Mouse (Mus musculus) kidney, postnatal 4 days (tissue): ENCODE measurements around the gene Leng9.

Experiments used
- DNase-seq, 2 experiments: peaks; one replicate each; pipeline ENCODE4 v3.0.0; 2021; ENCODE audit warnings: mixed read lengths in 2 of 2

Leng9 gene

GRCm38 (mm10) chr7:4144046-4144445, 6.1 kb downstream of the Leng9 start:
- DNase-seq, result no peak

GRCm38 (mm10) chr7:4143506-4143905, 6.7 kb downstream of the Leng9 start:
- DNase-seq, result no peak

GRCm38 (mm10) chr7:4142796-4143445, 7.3 kb downstream of the Leng9 start:
- DNase-seq, result no peak

DNA sequence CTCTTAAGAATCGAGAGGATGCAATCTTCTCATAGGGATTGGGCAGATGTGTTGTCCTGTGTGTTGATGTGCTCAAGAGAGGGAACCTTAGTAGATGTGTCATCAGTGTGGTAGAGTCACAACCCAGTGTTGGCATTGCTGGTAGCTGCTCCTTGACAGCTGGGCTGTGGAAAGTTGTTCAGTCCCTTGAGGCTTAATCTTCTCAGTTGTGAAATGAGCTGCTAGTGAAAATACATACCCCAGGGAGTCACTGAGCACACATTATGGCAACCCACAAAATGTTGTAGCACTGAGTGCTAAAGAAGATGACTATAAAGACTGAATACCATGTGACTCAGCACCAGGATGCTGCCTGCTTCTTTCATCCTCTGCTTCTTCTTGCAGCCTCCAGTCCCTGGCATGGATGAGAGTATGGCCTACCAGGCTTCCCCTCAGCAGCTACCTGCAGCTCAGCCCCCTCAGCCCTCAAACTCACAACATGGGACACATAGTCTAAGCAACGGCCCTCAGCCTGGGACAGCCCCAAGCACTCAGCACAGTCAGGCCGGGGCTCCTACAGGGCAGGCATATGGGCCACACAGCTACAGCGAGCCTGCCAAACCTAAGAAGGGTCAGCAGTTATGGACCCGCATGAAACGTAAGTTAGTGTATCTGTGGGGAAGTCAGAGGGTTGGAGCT, 8.4 kb downstream of the Leng9 start:
- no peak for DNase-seq

DNA sequence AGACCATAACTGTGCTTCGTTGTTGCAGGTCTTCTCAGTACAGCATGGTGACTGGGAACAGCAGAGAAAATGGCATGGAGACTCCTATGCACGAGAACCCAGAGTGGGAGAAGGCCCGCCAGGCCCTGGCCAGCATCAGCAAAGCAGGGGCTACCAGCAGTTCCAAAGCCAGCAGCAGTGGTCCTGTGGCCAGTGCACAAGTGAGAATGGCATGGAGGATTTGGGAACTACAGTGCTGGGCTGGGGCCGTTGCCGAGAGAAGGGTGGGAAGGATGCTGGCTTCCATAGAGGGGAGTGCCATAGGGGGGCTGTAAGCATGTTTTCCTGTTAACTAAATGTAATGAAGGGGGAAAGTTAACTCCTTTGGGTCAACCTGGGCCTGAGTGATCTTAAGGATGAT, 10.8 kb downstream of the Leng9 start:
- no peak for DNase-seq

- no peak for DNase-seq
These were observed 11.5 kb downstream of the Leng9 start for GRCm38 (mm10) chr7:4138671-4139070.

DNA sequence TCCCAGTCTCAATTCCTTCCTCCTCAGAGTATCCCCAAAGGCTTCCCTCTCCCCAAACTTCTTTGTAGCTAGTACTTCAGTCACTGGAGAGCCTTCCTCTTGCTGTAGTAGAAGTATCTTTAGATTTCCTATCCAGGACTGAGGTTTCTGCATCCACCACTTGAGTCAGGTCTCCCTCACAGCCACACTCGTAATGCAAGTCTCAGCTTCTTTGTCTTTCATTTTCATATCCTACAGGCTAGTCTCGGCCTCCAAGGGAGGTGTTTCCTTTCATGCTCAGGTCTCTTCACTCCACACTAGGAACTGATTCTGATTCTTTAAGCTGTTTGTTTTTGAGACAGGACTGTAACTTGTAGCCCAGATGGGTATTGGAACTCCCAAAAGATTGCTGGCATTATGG, 12.0 kb downstream of the Leng9 start:
- DNase-seq, result no peak

DNA sequence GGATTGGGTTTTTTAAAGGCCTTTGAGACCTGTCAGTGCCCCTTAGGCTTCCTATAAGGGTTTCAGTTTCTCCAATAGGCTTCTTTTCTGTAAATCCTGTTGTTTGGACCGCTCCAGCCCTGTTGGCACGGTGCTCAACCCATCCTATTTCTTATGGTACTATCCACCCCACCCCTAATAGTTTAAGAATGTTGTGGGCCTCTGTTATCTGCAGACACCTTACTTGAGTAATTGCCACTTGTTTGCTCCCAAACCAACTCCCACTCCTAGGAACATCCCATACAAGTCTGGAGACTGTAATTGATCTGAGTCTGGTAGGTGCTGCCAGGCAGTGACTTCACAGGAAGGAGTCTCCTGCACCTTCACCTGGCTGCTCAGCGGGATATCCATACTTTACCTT, 12.4 kb downstream of the Leng9 start:
- no peak for DNase-seq

GRCm38 (mm10) chr7:4136771-4137531, 13.2 kb downstream of the Leng9 start, which contains the start of gene Leng8:
TSS of gene Leng8 (plus strand) at chr7:4137039.
- peak; percentile 99 for DNase-seq

DNA sequence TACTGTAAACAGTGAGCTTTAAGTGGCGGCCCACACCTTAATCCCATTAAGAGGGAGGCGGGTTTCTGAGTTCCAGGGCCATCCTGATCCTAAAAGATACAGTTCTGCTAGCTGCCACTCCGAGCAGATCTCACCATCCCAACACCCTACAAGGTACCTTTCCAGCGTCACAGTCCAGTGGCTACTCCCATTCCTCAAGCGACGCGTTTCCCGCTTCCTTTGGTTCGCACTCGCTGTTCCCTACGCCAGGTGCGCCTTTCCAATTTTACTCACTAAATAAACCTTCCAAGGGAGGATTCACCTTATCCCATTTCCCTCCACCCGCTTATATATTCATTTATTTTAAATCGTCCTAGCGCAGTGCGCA, 13.8 kb downstream of the Leng9 start:
- no peak for DNase-seq

GRCm38 (mm10) chr7:4134911-4135310, 15.3 kb downstream of the Leng9 start:
- DNase-seq, result no peak

DNA sequence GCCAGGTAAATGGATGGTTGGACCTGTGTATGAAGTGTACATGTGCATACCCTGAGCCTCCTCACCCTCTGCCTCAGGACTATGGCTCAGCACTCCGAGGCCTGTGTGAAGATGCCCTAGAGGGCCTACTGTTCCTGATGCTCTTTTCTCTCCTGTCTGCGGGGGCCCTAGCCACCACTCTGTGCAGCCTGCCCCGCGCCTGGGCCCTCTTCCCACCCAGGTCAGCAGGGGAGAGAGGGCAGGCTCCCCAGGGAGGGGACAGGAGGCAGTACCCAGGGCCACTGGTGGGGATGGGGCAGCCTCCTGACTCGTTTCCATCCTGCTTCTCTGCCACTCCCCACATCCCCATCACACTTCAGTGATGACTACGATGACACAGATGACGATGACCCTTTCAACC, 17.2 kb downstream of the Leng9 start:
- DNase-seq, result no peak

DNA sequence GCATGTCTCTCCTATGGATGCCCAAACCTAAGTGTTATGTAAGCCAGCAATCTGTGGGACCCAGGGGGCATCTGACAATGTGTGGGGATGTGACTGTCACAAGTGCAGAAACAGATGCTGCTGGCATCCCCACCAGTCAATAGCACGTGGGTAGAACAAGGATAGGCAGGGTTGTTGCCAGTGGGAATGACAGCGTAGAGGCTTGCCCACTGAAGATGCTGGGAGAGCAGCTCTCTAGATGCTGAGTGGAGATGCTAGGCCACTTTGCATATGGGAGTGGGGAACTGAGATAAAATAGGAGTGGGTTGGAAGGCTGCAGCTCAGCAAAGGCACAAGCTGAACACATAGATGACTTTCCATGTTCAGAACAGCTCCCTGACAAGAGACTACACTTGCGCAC, 17.6 kb downstream of the Leng9 start:
- DNase-seq, result no peak

- DNase-seq, result no peak
These were observed 18.2 kb downstream of the Leng9 start for GRCm38 (mm10) chr7:4131964-4132363.

DNA sequence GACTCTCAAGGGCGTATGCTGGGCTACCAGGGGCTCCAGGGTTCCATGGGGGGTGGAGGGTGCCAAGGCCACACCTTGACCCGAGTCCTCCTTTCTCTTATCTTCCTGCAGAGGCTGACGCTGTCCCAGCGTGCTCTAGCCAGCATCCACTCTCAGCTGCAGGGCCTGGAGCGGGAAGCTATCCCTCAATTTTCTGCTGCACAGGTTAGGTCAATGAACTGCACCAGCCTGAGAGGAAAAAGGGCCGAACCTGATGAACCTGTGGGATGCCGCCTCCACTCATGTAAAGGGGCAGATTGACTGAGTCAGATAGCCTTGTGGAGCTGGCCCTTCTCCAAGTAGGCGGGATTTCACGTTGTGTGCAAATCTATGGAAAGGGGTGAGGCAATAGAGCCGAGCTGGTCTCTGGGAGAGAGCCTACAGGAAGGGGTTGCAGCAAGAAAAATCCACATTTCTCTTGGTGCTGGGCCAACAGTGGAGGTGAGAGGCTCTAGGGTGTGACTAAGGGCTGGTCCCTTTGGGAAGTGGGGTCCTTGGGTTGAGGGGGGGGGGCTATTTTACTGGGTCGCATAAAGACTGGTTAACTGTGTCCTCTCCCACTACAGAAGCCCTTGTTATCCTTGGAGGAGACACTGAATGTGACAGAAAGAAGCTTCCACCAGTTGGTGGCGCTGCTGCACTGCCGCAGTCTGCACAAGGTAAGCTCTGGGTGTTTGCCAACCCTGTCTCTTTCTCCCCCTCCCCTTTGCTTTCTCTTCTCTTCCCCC, 19.3 kb downstream of the Leng9 start:
- peak; percentile 91 to 92 for DNase-seq

DNA sequence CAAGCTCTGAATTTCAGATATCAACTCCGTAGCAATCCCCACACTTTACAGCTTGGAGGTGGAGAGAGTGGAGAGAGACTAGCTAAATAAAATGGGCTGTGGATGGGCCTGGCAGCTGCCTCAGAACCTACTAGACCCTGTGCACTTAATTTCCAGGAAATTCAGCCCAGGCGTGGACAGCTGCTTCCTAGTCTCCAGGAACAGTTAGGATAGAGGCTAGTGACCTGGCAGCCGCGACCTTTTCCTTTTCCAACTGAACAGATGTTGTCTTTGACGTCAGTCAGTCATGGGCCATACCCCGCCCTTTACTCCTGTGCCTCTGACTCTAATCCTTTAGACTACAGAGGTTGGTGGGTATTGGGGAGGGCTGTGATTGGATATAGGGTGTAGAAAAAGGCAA, 21.3 kb downstream of the Leng9 start:
- DNase-seq, result no peak

DNA sequence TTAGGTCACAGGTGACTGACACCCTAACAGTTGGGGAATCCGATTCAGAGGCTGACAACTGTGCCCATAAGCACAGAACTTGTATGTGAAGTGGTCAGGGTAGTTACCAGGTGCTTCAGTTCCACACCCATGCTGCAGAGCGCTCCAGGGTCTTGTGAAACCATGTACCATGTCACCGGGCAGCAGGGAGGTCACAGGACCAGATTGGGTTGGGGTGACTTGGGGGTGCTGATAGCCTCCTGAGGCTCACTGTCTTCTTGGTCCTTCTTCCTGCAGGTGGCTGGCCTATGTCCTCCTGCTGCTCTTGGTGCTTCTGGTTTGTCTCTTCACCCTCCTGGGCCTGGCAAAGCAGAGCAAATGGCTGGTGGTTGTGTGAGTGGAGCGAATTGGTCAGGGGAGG, 22.3 kb downstream of the Leng9 start:
- DNase-seq, result no peak

- no peak for DNase-seq
These were observed 23.0 kb downstream of the Leng9 start for GRCm38 (mm10) chr7:4126992-4127785.

DNA sequence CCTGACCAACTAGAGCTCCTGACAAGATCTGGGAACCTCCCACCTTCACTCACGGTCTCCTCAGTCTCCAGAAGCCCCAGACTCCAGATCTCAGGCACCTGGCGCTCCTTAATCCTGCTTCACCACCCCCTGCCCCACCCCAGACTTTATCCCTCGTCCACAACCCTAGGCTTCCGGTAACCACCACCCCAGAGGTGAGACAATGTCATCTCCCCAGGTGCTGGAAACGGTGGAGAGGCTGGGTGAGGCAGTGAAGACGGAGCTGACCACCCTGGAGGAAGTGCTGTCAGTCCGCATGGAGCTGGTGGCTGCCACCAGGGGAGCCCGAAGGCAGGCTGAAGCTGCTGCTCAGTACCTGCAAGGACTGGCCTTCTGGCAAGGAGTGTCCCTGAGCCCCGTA, 24.9 kb downstream of the Leng9 start:
- DNase-seq, result no peak

DNA sequence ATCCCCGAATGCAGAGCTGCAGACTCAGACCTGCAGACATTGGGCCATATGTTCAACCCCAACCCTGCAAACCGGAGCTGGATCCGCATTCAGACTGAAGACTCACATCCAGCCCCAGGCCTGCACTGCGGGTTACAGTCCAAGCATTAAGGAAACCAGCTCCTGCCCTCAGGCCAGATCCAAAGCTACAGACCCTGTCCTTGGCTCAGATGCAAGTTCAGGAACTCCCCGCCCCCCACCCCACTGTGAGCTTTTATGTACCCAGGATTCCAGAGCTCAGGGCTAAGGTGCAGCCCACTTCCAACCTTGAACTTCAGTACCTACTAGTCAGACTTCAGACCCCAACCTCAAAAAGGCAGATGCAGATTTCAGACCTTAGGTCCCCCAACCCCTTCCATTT, 25.3 kb downstream of the Leng9 start:
- no peak for DNase-seq

DNA sequence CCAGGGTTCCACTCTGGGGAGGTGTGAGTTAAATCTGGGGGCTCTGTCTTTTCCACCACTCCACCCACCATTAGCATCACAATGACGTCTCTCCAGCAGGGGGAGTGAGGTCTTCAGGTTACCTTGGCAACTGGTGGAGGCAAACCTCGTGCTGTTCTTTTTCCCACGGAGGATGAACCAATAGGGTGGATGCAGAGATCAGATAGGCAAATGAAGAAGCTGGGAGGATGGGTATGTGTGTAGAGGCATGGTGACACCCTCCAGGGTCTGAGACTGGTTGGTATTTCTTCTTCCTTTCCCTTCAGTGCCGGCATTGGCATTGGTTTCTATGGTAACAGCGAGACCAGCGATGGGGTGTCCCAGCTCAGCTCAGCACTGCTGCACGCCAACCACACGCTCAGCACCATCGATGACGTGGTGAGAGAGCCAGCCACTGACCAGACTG, 25.8 kb downstream of the Leng9 start:
- DNase-seq, result peak in 1 of 2 experiments; percentile 48

- no peak for DNase-seq
These were observed 26.4 kb downstream of the Leng9 start for GRCm38 (mm10) chr7:4123732-4124131.
